Mouse (Mus musculus): ENCODE measurements around the gene U2surp. TPM values are rescaled to one million over a fixed set of nuclear protein-coding genes. Genes with fewer than 3 reads are reported as not detected.

U2surp gene
- polyA plus RNA-seq, 1 experiment from 2014 or later = 139 TPM

- Histone ChIP-seq H3K9ac (ENCODE audit: low read depth, low read length) (no peak overlapping the region), H3K4me3 (replicated peaks; ENCODE audit: low read depth, low read length) (no peak overlapping the region), H3K27ac (no peak overlapping the region), H3K4me2 (ENCODE audit: low read length) (no peak overlapping the region), H3K36me3 (ENCODE audit: insufficient read depth, low read length) (no peaks in the 10 kb centered on the region), H3K27me3 (ENCODE audit: insufficient read depth, low read length) (0 out of 2 replicates have a peak, but pooled peaks cover 6% of the 10 kb centered on the region), H3K9me3 (replicated peaks; ENCODE audit: low read length) (no peaks in the 10 kb centered on the region), H3K4me1 (replicated peaks; ENCODE audit: insufficient read depth, low read length) (no peaks in the 10 kb centered on the region)
- WGBS = 34% methylated on average over 15 of the region's 15 CpGs
- ATAC-seq (replicated peaks; ENCODE audit: low FRiP score, low read depth) (no peak), DNase-seq (ENCODE audit: low spot score) (no peak)
- no peak for TF ChIP-seq CTCF (IDR thresholded peaks at IDR 0.05; ENCODE audit: low read depth)
Observed at GRCm38 (mm10) chr9:95549626-95550411, 38.0 kb upstream of the U2surp start.

GRCm38 (mm10) chr9:95546679-95547078, 34.9 kb upstream of the U2surp start:
- H3K36me3 ChIP-seq (ENCODE audit: insufficient read depth, low read length) = no peaks in the 10 kb centered on the region
- H3K4me3 ChIP-seq (replicated peaks; ENCODE audit: low read depth, low read length) = no peak overlapping the region
- no peaks in the 10 kb centered on the region for H3K9me3 ChIP-seq (replicated peaks; ENCODE audit: low read length)
- 41% methylated on average over 7 of the region's 7 CpGs for WGBS
- ATAC-seq (replicated peaks; ENCODE audit: low FRiP score, low read depth) = no peak
- H3K27me3 ChIP-seq (ENCODE audit: insufficient read depth, low read length) = 0 out of 2 replicates have a peak, but pooled peaks cover 6% of the 10 kb centered on the region
- H3K4me1 ChIP-seq (replicated peaks; ENCODE audit: insufficient read depth, low read length) = no peaks in the 10 kb centered on the region
- H3K27ac ChIP-seq = no peak overlapping the region
- no peak for DNase-seq (ENCODE audit: low spot score)
- H3K4me2 ChIP-seq (ENCODE audit: low read length) = no peak overlapping the region
- no peak overlapping the region for H3K9ac ChIP-seq (ENCODE audit: low read depth, low read length)
- no peak for TF ChIP-seq CTCF (IDR thresholded peaks at IDR 0.05; ENCODE audit: low read depth)

GRCm38 (mm10) chr9:95544598-95544997, 32.8 kb upstream of the U2surp start:
- ATAC-seq (replicated peaks; ENCODE audit: low FRiP score, low read depth) (no peak), DNase-seq (ENCODE audit: low spot score) (no peak)
- Histone ChIP-seq H3K4me3 (replicated peaks; ENCODE audit: low read depth, low read length) (no peak overlapping the region), H3K4me1 (replicated peaks; ENCODE audit: insufficient read depth, low read length) (no peaks in the 10 kb centered on the region), H3K27me3 (ENCODE audit: insufficient read depth, low read length) (0 out of 2 replicates have a peak, but pooled peaks cover 2% of the 10 kb centered on the region), H3K4me2 (ENCODE audit: low read length) (no peak overlapping the region), H3K9ac (ENCODE audit: low read depth, low read length) (no peak overlapping the region), H3K36me3 (ENCODE audit: insufficient read depth, low read length) (no peaks in the 10 kb centered on the region), H3K27ac (no peak overlapping the region), H3K9me3 (replicated peaks; ENCODE audit: low read length) (no peaks in the 10 kb centered on the region)
- WGBS = 98% methylated on average over 4 of the region's 4 CpGs
- TF ChIP-seq CTCF (IDR thresholded peaks at IDR 0.05; ENCODE audit: low read depth) = no peak

- no peaks in the 10 kb centered on the region for H3K36me3 ChIP-seq (ENCODE audit: insufficient read depth, low read length)
- H3K27me3 ChIP-seq (ENCODE audit: insufficient read depth, low read length) = no peaks in the 10 kb centered on the region
- no peak for DNase-seq (ENCODE audit: low spot score)
- H3K4me3 ChIP-seq (replicated peaks; ENCODE audit: low read depth, low read length) = no peak overlapping the region
- TF ChIP-seq CTCF (IDR thresholded peaks at IDR 0.05; ENCODE audit: low read depth) = no peak
- WGBS = 69% methylated on average over 6 of the region's 6 CpGs
- H3K4me2 ChIP-seq (ENCODE audit: low read length) = no peak overlapping the region
- H3K9ac ChIP-seq (ENCODE audit: low read depth, low read length) = no peak overlapping the region
- no peak for ATAC-seq (replicated peaks; ENCODE audit: low FRiP score, low read depth)
- no peaks in the 10 kb centered on the region for H3K4me1 ChIP-seq (replicated peaks; ENCODE audit: insufficient read depth, low read length)
- H3K9me3 ChIP-seq (replicated peaks; ENCODE audit: low read length) = no peaks in the 10 kb centered on the region
- H3K27ac ChIP-seq = no peak overlapping the region
Observed at GRCm38 (mm10) chr9:95542475-95542874, 30.7 kb upstream of the U2surp start.

- H3K4me2 ChIP-seq (ENCODE audit: low read length) = no peak overlapping the region
- no peaks in the 10 kb centered on the region for H3K36me3 ChIP-seq (ENCODE audit: insufficient read depth, low read length)
- H3K9ac ChIP-seq (ENCODE audit: low read depth, low read length) = no peak overlapping the region
- no peaks in the 10 kb centered on the region for H3K4me1 ChIP-seq (replicated peaks; ENCODE audit: insufficient read depth, low read length)
- no peaks in the 10 kb centered on the region for H3K9me3 ChIP-seq (replicated peaks; ENCODE audit: low read length)
- no peak overlapping the region for H3K4me3 ChIP-seq (replicated peaks; ENCODE audit: low read depth, low read length)
- H3K27ac ChIP-seq = no peak overlapping the region
- ATAC-seq (replicated peaks; ENCODE audit: low FRiP score, low read depth) (no peak), DNase-seq (ENCODE audit: low spot score) (no peak)
- 60% methylated on average over 15 of the region's 15 CpGs for WGBS
- no peaks in the 10 kb centered on the region for H3K27me3 ChIP-seq (ENCODE audit: insufficient read depth, low read length)
- no peak for TF ChIP-seq CTCF (IDR thresholded peaks at IDR 0.05; ENCODE audit: low read depth)
Observed at GRCm38 (mm10) chr9:95541650-95542432, 30.0 kb upstream of the U2surp start.

GRCm38 (mm10) chr9:95541208-95541607, 29.4 kb upstream of the U2surp start:
- no peak overlapping the region for H3K4me2 ChIP-seq (ENCODE audit: low read length)
- no peak overlapping the region for H3K27ac ChIP-seq
- ATAC-seq (replicated peaks; ENCODE audit: low FRiP score, low read depth) = no peak
- no peak overlapping the region for H3K4me3 ChIP-seq (replicated peaks; ENCODE audit: low read depth, low read length)
- H3K9ac ChIP-seq (ENCODE audit: low read depth, low read length) = no peak overlapping the region
- H3K4me1 ChIP-seq (replicated peaks; ENCODE audit: insufficient read depth, low read length) = no peaks in the 10 kb centered on the region
- DNase-seq (ENCODE audit: low spot score) = no peak
- H3K36me3 ChIP-seq (ENCODE audit: insufficient read depth, low read length) = no peaks in the 10 kb centered on the region
- H3K9me3 ChIP-seq (replicated peaks; ENCODE audit: low read length) = no peaks in the 10 kb centered on the region
- no peak for TF ChIP-seq CTCF (IDR thresholded peaks at IDR 0.05; ENCODE audit: low read depth)
- H3K27me3 ChIP-seq (ENCODE audit: insufficient read depth, low read length) = no peaks in the 10 kb centered on the region

Data from kidney, postnatal 0 days (tissue).